Mouse (Mus musculus) thymus, postnatal 36 days (tissue): ENCODE data around the gene Trim47.
"Not testable (repeated sequence)": the region's sequence is repeated elsewhere in the genome, so short reads cannot be mapped to it uniquely, and the experiment has no call there.

Source experiments
- DNase-seq, 2 experiments: peaks; one replicate each; pipeline ENCODE4 v3.0.0; 2022; ENCODE audit warnings: mixed read lengths in 2 of 2

Gene Trim47

GRCm38 (mm10) chr11:116106963-116107776 lies 19.8 kb downstream of the Trim47 start:
- no peak for DNase-seq

- DNase-seq = no peak
These were observed 20.7 kb downstream of the Trim47 start for GRCm38 (mm10) chr11:116106154-116106962.

GRCm38 (mm10) chr11:116105065-116105464 lies 21.9 kb downstream of the Trim47 start:
- DNase-seq = no peak

GRCm38 (mm10) chr11:116104006-116104646 lies 22.9 kb downstream of the Trim47 start:
- no peak for DNase-seq

GRCm38 (mm10) chr11:116103572-116103971 lies 23.4 kb downstream of the Trim47 start:
- DNase-seq = no peak

GRCm38 (mm10) chr11:116102472-116102871 lies 24.5 kb downstream of the Trim47 start:
- no peak for DNase-seq

- no peak for DNase-seq
These were observed 25.1 kb downstream of the Trim47 start for GRCm38 (mm10) chr11:116101931-116102381.

GRCm38 (mm10) chr11:116100839-116101238 lies 26.2 kb downstream of the Trim47 start:
- DNase-seq = no peak

- no peak for DNase-seq
These were observed 26.6 kb downstream of the Trim47 start for GRCm38 (mm10) chr11:116100385-116100784.

- no peak for DNase-seq
These were observed 27.5 kb downstream of the Trim47 start for GRCm38 (mm10) chr11:116099462-116099861.

- no peak for DNase-seq
These were observed 28.1 kb downstream of the Trim47 start for GRCm38 (mm10) chr11:116098711-116099460.

- DNase-seq = no peak
These were observed 30.5 kb downstream of the Trim47 start for GRCm38 (mm10) chr11:116096213-116097108.

GRCm38 (mm10) chr11:116095573-116095972 lies 31.4 kb downstream of the Trim47 start:
- DNase-seq = no peak

- DNase-seq = no peak
These were observed 33.0 kb downstream of the Trim47 start for GRCm38 (mm10) chr11:116093771-116094565.

- DNase-seq = not testable (repeated sequence)
These were observed 34.1 kb downstream of the Trim47 start for GRCm38 (mm10) chr11:116092959-116093358.

GRCm38 (mm10) chr11:116091591-116091990 lies 35.4 kb downstream of the Trim47 start:
- DNase-seq = no peak

- DNase-seq = no peak
These were observed 37.5 kb downstream of the Trim47 start for GRCm38 (mm10) chr11:116089545-116089944.

GRCm38 (mm10) chr11:116088741-116089394 lies 38.1 kb downstream of the Trim47 start:
- no peak for DNase-seq

GRCm38 (mm10) chr11:116088188-116088587 lies 38.8 kb downstream of the Trim47 start:
- no peak for DNase-seq
